Mouse (Mus musculus): Measurements from ENCODE around the gene Myo15b.

DNA sequence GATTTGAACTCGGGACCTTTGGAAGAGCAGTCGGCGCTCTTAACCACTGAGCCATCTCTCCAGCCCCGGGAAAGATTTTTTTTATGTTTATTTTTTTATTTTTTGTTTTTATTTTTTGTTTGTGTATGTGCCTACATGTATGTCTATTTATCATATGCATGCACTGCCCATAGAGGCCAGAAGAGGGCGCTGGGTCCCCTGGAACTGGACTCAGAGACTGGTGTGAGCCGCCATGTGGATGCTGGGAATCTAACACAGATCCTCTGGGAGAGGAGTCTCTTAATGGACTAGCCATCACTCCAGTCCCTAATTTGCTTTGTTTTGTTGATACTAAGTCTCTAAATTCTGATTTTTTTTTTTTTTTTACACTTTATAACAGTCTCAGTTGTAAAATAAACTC, 17.2 kb upstream of the Myo15b start:
- TF ChIP-seq TAL1 (IDR thresholded peaks at IDR 0.05; ENCODE audit: low read length) (no peak), GATA1 (IDR thresholded peaks at IDR 0.05; ENCODE audit: low read length) (no peak)

Data from erythroblast, embryonic 14.5 days (primary cell).